Mouse (Mus musculus) G1E (cell line): ENCODE measurements around the gene Stap2.

Experiments
- CTCF ChIP-seq: IDR thresholded peaks from 2 replicates; pipeline ENCODE4 v1.5.1; 2012; ENCODE audit warnings: low read depth, low read length, inconsistent platforms, mixed read lengths
- GATA1 ChIP-seq: IDR thresholded peaks from 2 replicates; pipeline ENCODE4 v1.6.1; 2012; ENCODE audit warnings: borderline replicate concordance, low read length, inconsistent platforms, mixed read lengths

GRCm38 (mm10) chr17:56024931-56025330 lies 19.5 kb upstream of the Stap2 start:
- TF ChIP-seq CTCF (no peak), GATA1 (no peak)
